10 mouse cellular contexts compared by ENCODE assay signal in the genomic region with DNA sequence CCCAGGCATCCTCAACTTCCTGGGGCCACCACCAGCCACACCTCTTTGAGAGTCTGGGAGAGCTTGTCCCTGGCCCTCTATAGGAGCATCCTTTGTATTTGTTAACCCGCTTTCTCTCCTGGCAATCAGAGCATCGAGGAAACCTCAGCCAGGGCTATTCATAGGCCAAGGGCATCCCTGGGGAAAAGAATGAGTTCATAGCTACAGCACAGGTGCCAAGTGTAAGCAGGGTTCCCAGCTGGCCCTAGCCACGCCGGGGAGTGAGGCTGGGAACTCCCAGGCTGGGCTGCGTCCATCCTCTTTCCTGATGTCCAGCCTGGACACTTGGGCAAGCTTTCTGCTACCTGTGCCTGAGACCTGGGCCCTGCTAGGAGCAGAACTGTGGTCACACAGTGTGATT.
DNase-seq lines count a peak whose midpoint lies in the region; ATAC-seq lines count a peak whose summit lies in the region.
"Had no signal": no experiment of that assay in that cellular context is flagged by ENCODE, and none has a peak within 500 bp of the region (broad histone marks: within the 10 kb centered on the region; RNA-seq: fewer than 3 reads in every experiment).

No protein-coding gene starts in this region.

- H3K27me3 ChIP-seq in midbrain, embryonic 10.5 days (ENCODE audit: low read depth, poor library complexity, severe bottlenecking) = no peaks in the 10 kb centered on the region
- no peaks in the 10 kb centered on the region for H3K27me3 ChIP-seq in midbrain, embryonic 15.5 days (replicated peaks)
- H3K27me3 ChIP-seq: embryonic facial prominence, embryonic 15.5 days; liver, embryonic 13.5 days had no signal

- H3K27ac ChIP-seq in midbrain, embryonic 10.5 days (replicated peaks) = 0 out of 2 replicates have a peak overlapping the region, but pooled peaks have one; percentile 30
- no peak overlapping the region for H3K27ac ChIP-seq in midbrain, embryonic 15.5 days
- H3K27ac ChIP-seq: embryonic facial prominence, embryonic 15.5 days; liver, embryonic 13.5 days had no signal

- H3K4me1 ChIP-seq in midbrain, embryonic 10.5 days = peaks cover 13% of the 10 kb centered on the region; the same call in 1 of the 2 replicates
- H3K4me1 ChIP-seq in midbrain, embryonic 15.5 days = peaks cover 35% of the 10 kb centered on the region
- H3K4me1 ChIP-seq: embryonic facial prominence, embryonic 15.5 days; liver, embryonic 13.5 days had no signal

- no peak overlapping the region for H3K9ac ChIP-seq in midbrain, embryonic 15.5 days
- H3K9ac ChIP-seq: embryonic facial prominence, embryonic 15.5 days; liver, embryonic 13.5 days had no signal

- 80% methylated on average over 5 of the region's 5 CpGs for WGBS in midbrain, embryonic 10.5 days
- WGBS in midbrain, embryonic 15.5 days = 58% methylated on average over 5 of the region's 5 CpGs

- no peak overlapping the region for H3K4me3 ChIP-seq in midbrain, embryonic 10.5 days
- no peak overlapping the region for H3K4me3 ChIP-seq in midbrain, embryonic 15.5 days
- H3K4me3 ChIP-seq: embryonic facial prominence, embryonic 15.5 days; liver, embryonic 13.5 days had no signal

- no peak overlapping the region for H3K4me2 ChIP-seq in midbrain, embryonic 15.5 days
- H3K4me2 ChIP-seq: embryonic facial prominence, embryonic 15.5 days; liver, embryonic 13.5 days had no signal

- no peak for DNase-seq in midbrain, embryonic 10.5 days (ENCODE audit: low spot score)
- peak; percentile 84 to 86 for DNase-seq in cerebellum, postnatal 25 days
- DNase-seq in heart, postnatal 4 days = peak; percentile 50
- DNase-seq in lung, postnatal 10 days = no peak
- no peak for DNase-seq in c-Kit-positive CD71-positive TER-119-positive erythroid progenitor cells, embryonic 14.5 days (ENCODE audit: low spot score)
- DNase-seq: kidney, adult 11 months; liver, embryonic 13.5 days had no signal

- no peaks in the 10 kb centered on the region for H3K9me3 ChIP-seq in midbrain, embryonic 10.5 days (replicated peaks)
- H3K9me3 ChIP-seq in midbrain, embryonic 15.5 days = no peaks in the 10 kb centered on the region
- H3K9me3 ChIP-seq: embryonic facial prominence, embryonic 15.5 days; liver, embryonic 13.5 days had no signal

- no peaks in the 10 kb centered on the region for H3K36me3 ChIP-seq in midbrain, embryonic 10.5 days
- no peaks in the 10 kb centered on the region for H3K36me3 ChIP-seq in midbrain, embryonic 15.5 days (replicated peaks)
- H3K36me3 ChIP-seq: embryonic facial prominence, embryonic 15.5 days; liver, embryonic 13.5 days had no signal

- no peak for ATAC-seq in midbrain, embryonic 15.5 days (replicated peaks)
- peak; percentile 81; the same call in 1 of the 2 replicates for ATAC-seq in cerebellum, adult (ENCODE audit: insufficient number of reproducible peaks, low FRiP score, low TSS enrichment)

Comparison
In these comparisons a context has a peak if more than half of its experiments do, and no peak if none do; other contexts are left out.
1. DNase-seq: peak in cerebellum, postnatal 25 days (2 of 2) and heart, postnatal 4 days (single experiment); none in midbrain, embryonic 10.5 days (single experiment), lung, postnatal 10 days (single experiment) and c-Kit-positive CD71-positive TER-119-positive erythroid progenitor cells, embryonic 14.5 days (single experiment).